Mouse (Mus musculus) adrenal gland, postnatal 36 days (tissue): ENCODE measurements at regions not wholly inside any gene's neighbourhood (a gene's known extent, or its start where the extent isn't known, plus 50 kb on each side); places are given as distances from the start of the nearest gene placed in this dataset.
A peak's percentile ranks its signal among the peaks of the same experiment; 100 is the strongest.

Experiments
- DNase-seq, 2 experiments: peaks; one replicate each; pipeline ENCODE4 v3.0.0; 2021; ENCODE audit warnings: mixed read lengths in 1 of 2

- DNase-seq: no peak
These were observed 67.3 kb downstream of the C1d start for GRCm38 (mm10) chr11:17324651-17325050.

GRCm38 (mm10) chr11:17325731-17326646 is 68.6 kb downstream of the C1d start:
- DNase-seq: no peak

- no peak for DNase-seq
These were observed 69.3 kb downstream of the C1d start for GRCm38 (mm10) chr11:17326695-17327094.

GRCm38 (mm10) chr11:17351476-17351875 is 94.1 kb downstream of the C1d start:
- DNase-seq: no peak

GRCm38 (mm10) chr11:17352148-17353130 is 95.1 kb downstream of the C1d start:
- no peak for DNase-seq

GRCm38 (mm10) chr11:17359698-17360254 is 102.4 kb downstream of the C1d start:
- DNase-seq: no peak

- no peak for DNase-seq
These were observed 120.5 kb downstream of the C1d start for GRCm38 (mm10) chr11:17377859-17378258.

GRCm38 (mm10) chr11:17386756-17387155 is 129.4 kb downstream of the C1d start:
- peak in 1 of 2 experiments; percentile 2 for DNase-seq

GRCm38 (mm10) chr11:17393832-17394231 is 136.5 kb downstream of the C1d start:
- DNase-seq: no peak

GRCm38 (mm10) chr11:17414531-17414930 is 157.2 kb downstream of the C1d start:
- DNase-seq: peak in 1 of 2 experiments; percentile 12

- DNase-seq: no peak
These were observed 157.8 kb downstream of the C1d start for GRCm38 (mm10) chr11:17415144-17415543.

GRCm38 (mm10) chr11:17417656-17418289 is 160.4 kb downstream of the C1d start:
- no peak for DNase-seq

- DNase-seq: no peak
These were observed 184.8 kb downstream of the C1d start for GRCm38 (mm10) chr11:17442133-17442532.

GRCm38 (mm10) chr11:17449289-17449688 is 191.9 kb downstream of the C1d start:
- no peak for DNase-seq

- no peak for DNase-seq
These were observed 193.1 kb downstream of the C1d start for GRCm38 (mm10) chr11:17450360-17451045.

GRCm38 (mm10) chr11:17451451-17451850 is 194.1 kb downstream of the C1d start:
- DNase-seq: no peak

GRCm38 (mm10) chr11:17453530-17453929 is 196.2 kb downstream of the C1d start:
- DNase-seq: peak in 1 of 2 experiments; percentile 32

- DNase-seq: no peak
These were observed 201.6 kb downstream of the C1d start for GRCm38 (mm10) chr11:17458946-17459345.

- peak in 1 of 2 experiments; percentile 30 for DNase-seq
These were observed 202.9 kb downstream of the C1d start for GRCm38 (mm10) chr11:17460024-17460919.

- peak in 1 of 2 experiments; percentile 26 for DNase-seq
These were observed 203.5 kb downstream of the C1d start for GRCm38 (mm10) chr11:17460920-17461279.
